Mouse (Mus musculus) stomach, postnatal 0 days (tissue): ENCODE results near the gene Zfp386. TPM values are rescaled to one million over a fixed set of nuclear protein-coding genes. Genes with fewer than 3 reads are reported as not detected.

Source experiments
- ATAC-seq: fragments of 200-750 bp; cut with Nextera tagmentation; 2 replicates; pipeline ENCODE4 v1.8.0; 2017; ENCODE audit not compliant: low FRiP score, low TSS enrichment
- DNase-seq: peaks from one replicate; pipeline ENCODE4 v3.0.0-alpha.2; 2016; ENCODE audit warnings: low spot score
- H3K27ac ChIP-seq: fragments of 300-500 bp; sonication (generic); replicated peaks from 2 replicates; pipeline ENCODE4 v1.5.1; 2014; ENCODE audit warnings: mild to moderate bottlenecking, control low read depth
- H3K27me3 ChIP-seq: fragments of 300-500 bp; sonication (generic); 2 replicates; pipeline ENCODE4 v1.6.1; 2014; ENCODE audit warnings: low read length; ENCODE audit not compliant: control insufficient read depth, insufficient read depth
- H3K36me3 ChIP-seq: fragments of 300-500 bp; sonication (generic); 2 replicates; pipeline ENCODE4 v1.6.1; 2014; ENCODE audit warnings: low read length, mixed read lengths; ENCODE audit not compliant: control insufficient read depth, insufficient read depth
- H3K4me1 ChIP-seq: fragments of 300-500 bp; sonication (generic); replicated peaks from 2 replicates; pipeline ENCODE4 v1.6.1; 2014; ENCODE audit warnings: antibody characterized with exemption; ENCODE audit not compliant: control insufficient read depth, insufficient read depth
- H3K4me2 ChIP-seq: fragments of 300-500 bp; sonication (generic); replicated peaks from 2 replicates; pipeline ENCODE4 v1.6.1; 2014; ENCODE audit warnings: low read depth, mild to moderate bottlenecking, control low read depth, moderate library complexity
- H3K4me3 ChIP-seq: fragments of 300-500 bp; sonication (generic); 2 replicates; pipeline ENCODE4 v1.5.1; 2014; ENCODE audit warnings: low read depth, low read length, control low read depth
- H3K9ac ChIP-seq: fragments of 300-500 bp; sonication (generic); 2 replicates; pipeline ENCODE4 v1.6.1; 2014; ENCODE audit warnings: mild to moderate bottlenecking, low read length, control low read depth, mixed read lengths
- H3K9me3 ChIP-seq: fragments of 300-500 bp; sonication (generic); 2 replicates; pipeline ENCODE4 v1.6.1; 2016; ENCODE audit warnings: low read length; ENCODE audit not compliant: control insufficient read depth
- CTCF ChIP-seq: IDR thresholded peaks from 2 replicates; pipeline ENCODE4 v1.5.1; 2016; ENCODE audit warnings: antibody characterized with exemption, low read depth, mild to moderate bottlenecking, moderate library complexity
- EP300 ChIP-seq: optimal IDR thresholded peaks from 2 replicates; pipeline ENCODE3; 2016; ENCODE audit warnings: antibody characterized with exemption
- WGBS: fragments of 180-500 bp; shearing (Covaris S2); extraction: QIAGEN DNeasy Blood & Tissue Kit; methylation state at CpG from one replicate; pipeline ENCODE4 v1.1.7; 2014; 5-methylcytosine and 5-hydroxymethylcytosine counted together
- polyA plus RNA-seq: library from polyadenylated mRNA; unstranded; fragments of >200 nt; fragmentation: Nextera tagmentation; extraction: Ambion mirVana; gene quantifications from 2 replicates; pipeline ENCODE4 v1.2.1, GENCODE M21; 2015

Gene Zfp386
- polyA plus RNA-seq, 1 experiment from 2014 or later: 21.1 TPM

DNA sequence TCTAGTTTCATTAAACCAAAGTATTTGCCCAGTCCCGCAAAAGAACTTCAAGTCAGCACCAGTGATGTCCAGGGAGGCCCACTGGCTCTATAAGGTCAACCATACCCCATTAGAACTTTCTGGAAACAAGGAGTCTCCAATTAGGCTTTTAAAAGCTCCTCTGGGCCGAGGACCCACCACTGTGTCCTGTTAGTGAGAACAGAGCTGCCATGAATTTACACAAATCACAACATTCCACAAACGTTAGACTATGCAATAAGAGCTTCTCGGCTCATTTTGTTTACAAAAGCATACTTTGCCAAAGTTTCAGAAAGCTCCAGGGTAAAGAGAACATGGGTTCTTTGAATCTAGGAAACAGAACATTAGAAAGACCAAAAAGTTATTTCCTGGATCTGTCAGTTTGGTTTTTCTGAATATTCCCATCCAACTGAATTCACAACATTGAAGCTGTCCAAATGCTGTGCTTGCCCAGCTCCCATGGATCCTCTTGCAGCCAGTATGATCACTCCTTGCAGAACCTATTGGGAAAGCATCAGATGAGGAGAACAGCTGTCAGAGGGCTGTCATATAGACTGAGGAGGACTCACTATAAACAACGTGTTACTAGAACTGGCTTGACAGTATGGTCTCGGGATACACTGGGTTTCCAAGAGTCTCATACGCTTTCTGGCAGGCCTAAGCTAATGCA is 63.6 kb downstream of the Zfp386 start:
- Histone ChIP-seq H3K4me2 (no peak overlapping the region), H3K36me3 (no peaks in the 10 kb centered on the region; the same call in 1 of the 2 replicates), H3K9ac (no peak overlapping the region), H3K9me3 (no peaks in the 10 kb centered on the region), H3K4me1 (no peaks in the 10 kb centered on the region), H3K4me3 (no peak overlapping the region), H3K27me3 (no peaks in the 10 kb centered on the region), H3K27ac (0 out of 2 replicates have a peak overlapping the region, but pooled peaks have one; percentile 26)
- TF ChIP-seq CTCF: no peak
- TF ChIP-seq EP300: no peak
- 41% methylated on average over 7 of the region's 7 CpGs for WGBS
- no peak for DNase-seq
- ATAC-seq: peak; percentile 69; the same call in 1 of the 2 replicates

Other genes with a start within 250 kb of the Zfp386 start
- 4.3 and 6.3 TPM in 2 replicates for gene Vipr2, start 30.0 kb downstream of the Zfp386 start, polyA plus RNA-seq
- 7.7 and 8.5 TPM in 2 replicates for gene Wdr60, start 215.3 kb downstream of the Zfp386 start, polyA plus RNA-seq
- gene Gm11027, start 227.7 kb downstream of the Zfp386 start, polyA plus RNA-seq: not detected in 2 replicates
- 17.0 and 17.5 TPM in 2 replicates for gene Esyt2, start 233.5 kb downstream of the Zfp386 start, polyA plus RNA-seq